Mouse (Mus musculus) hindbrain, embryonic 11.5 days (tissue): ENCODE data around the gene Hecw2. TPM values are rescaled to one million over a fixed set of nuclear protein-coding genes. Genes with fewer than 3 reads are reported as not detected.

Source experiments
- ATAC-seq: fragments of 200-750 bp; cut with Nextera tagmentation; 2 replicates; pipeline ENCODE4 v1.8.0; 2017; ENCODE audit warnings: mild to moderate bottlenecking, moderate TSS enrichment, moderate library complexity; ENCODE audit not compliant: low FRiP score
- DNase-seq: peaks from one replicate; pipeline ENCODE4 v3.0.0-alpha.2; 2015; ENCODE audit warnings: low spot score
- H3K27ac ChIP-seq: fragments of 300-500 bp; sonication (generic); 2 replicates; pipeline ENCODE4 v1.5.1; 2014; ENCODE audit warnings: mild to moderate bottlenecking, low read depth, low read length
- H3K27me3 ChIP-seq: fragments of 300-500 bp; sonication (generic); 2 replicates; pipeline ENCODE4 v1.6.1; 2014; ENCODE audit warnings: mild to moderate bottlenecking, low read length, moderate library complexity, mixed read lengths; ENCODE audit not compliant: control insufficient read depth, insufficient read depth
- H3K36me3 ChIP-seq: fragments of 300-500 bp; sonication (generic); 2 replicates; pipeline ENCODE4 v1.6.1; 2014; ENCODE audit warnings: mild to moderate bottlenecking, low read length, moderate library complexity, mixed read lengths; ENCODE audit not compliant: control insufficient read depth, insufficient read depth
- H3K4me1 ChIP-seq: fragments of 300-500 bp; sonication (generic); replicated peaks from 2 replicates; pipeline ENCODE4 v1.6.1; 2014; ENCODE audit warnings: low read length, mixed read lengths; ENCODE audit not compliant: control insufficient read depth, insufficient read depth
- H3K4me2 ChIP-seq: fragments of 300-500 bp; sonication (generic); replicated peaks from 2 replicates; pipeline ENCODE4 v1.6.1; 2014; ENCODE audit warnings: mild to moderate bottlenecking, low read depth, low read length
- H3K4me3 ChIP-seq: fragments of 300-500 bp; sonication (generic); 2 replicates; pipeline ENCODE4 v1.5.1; 2014; ENCODE audit warnings: low read depth, low read length
- H3K9ac ChIP-seq: fragments of 300-500 bp; sonication (generic); 2 replicates; pipeline ENCODE4 v1.6.1; 2014; ENCODE audit warnings: low read depth, low read length
- H3K9me3 ChIP-seq: fragments of 300-500 bp; sonication (generic); 2 replicates; pipeline ENCODE4 v1.6.1; 2016; ENCODE audit warnings: low read length; ENCODE audit not compliant: control insufficient read depth
- WGBS: fragments of 180-500 bp; shearing (Covaris S2); extraction: QIAGEN DNeasy Blood & Tissue Kit; methylation state at CpG from one replicate; pipeline ENCODE4 v1.1.7; 2014; 5-methylcytosine and 5-hydroxymethylcytosine counted together
- polyA plus RNA-seq: library from polyadenylated mRNA; unstranded; fragments of >200 nt; fragmentation: Nextera tagmentation; extraction: Ambion mirVana; gene quantifications from 2 replicates; pipeline ENCODE4 v1.2.1, GENCODE M21; 2014

Hecw2 gene
- polyA plus RNA-seq, 1 experiment from 2014 or later = 6.1 TPM

DNA sequence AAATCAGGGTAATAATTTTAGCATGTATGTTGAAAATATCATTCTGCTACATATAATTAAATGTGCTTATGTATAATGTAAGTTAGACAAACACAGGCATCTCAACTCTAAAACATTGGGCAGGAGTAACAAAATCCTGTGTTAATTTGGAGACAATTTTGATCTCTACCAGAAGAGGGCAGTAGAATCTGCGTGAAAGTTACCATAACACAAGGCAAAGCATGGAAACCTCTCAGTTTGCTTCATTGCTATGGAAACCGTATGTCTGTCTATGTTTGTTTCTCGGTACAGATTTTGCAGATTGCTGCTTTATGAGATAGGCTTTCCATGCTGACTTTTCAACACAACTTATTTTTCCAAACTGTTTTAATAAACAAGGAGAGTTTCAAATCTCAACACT is 285.9 kb downstream of the Hecw2 start:
- H3K4me1 ChIP-seq = no peaks in the 10 kb centered on the region
- ATAC-seq = peak; percentile 73; the same call in 1 of the 2 replicates
- peak; percentile 65 for DNase-seq
- no peak overlapping the region for H3K27ac ChIP-seq
- no peaks in the 10 kb centered on the region for H3K36me3 ChIP-seq
- H3K4me2 ChIP-seq = no peak overlapping the region
- H3K9ac ChIP-seq = no peak overlapping the region
- no peaks in the 10 kb centered on the region for H3K9me3 ChIP-seq
- H3K27me3 ChIP-seq = no peaks in the 10 kb centered on the region
- 21% methylated on average over 3 of the region's 3 CpGs for WGBS
- H3K4me3 ChIP-seq = no peak overlapping the region

- Histone ChIP-seq H3K27me3 (no peaks in the 10 kb centered on the region), H3K9me3 (no peaks in the 10 kb centered on the region), H3K27ac (no peak overlapping the region), H3K4me1 (no peaks in the 10 kb centered on the region), H3K4me3 (no peak overlapping the region), H3K9ac (no peak overlapping the region), H3K4me2 (no peak overlapping the region), H3K36me3 (no peaks in the 10 kb centered on the region)
- no peak for ATAC-seq
- 82% methylated on average over 3 of the region's 3 CpGs for WGBS
- DNase-seq = no peak
Measured at GRCm38 (mm10) chr1:53906175-53906574, 288.8 kb downstream of the Hecw2 start.

DNA sequence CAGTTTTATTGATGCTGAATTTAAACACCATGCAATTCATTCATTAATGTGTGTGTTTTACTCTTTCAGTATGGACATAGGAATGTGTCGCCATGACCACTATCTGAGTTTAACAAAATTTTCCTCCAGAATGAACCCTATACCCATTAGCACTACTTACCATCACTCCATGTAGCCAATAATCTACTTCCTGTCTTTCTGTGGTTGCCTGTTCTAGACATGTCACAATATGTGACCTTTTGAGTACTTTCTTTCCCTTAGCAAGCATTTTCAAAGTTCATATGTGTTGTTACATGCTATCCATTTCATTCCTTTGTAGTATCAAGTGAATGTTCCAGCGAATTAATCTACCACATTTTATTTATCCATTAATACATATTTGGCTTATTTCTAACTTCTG is 294.6 kb downstream of the Hecw2 start:
- Histone ChIP-seq H3K4me3 (no peak overlapping the region), H3K27ac (no peak overlapping the region), H3K4me1 (no peaks in the 10 kb centered on the region), H3K9ac (no peak overlapping the region), H3K9me3 (no peaks in the 10 kb centered on the region), H3K4me2 (no peak overlapping the region), H3K36me3 (no peaks in the 10 kb centered on the region), H3K27me3 (no peaks in the 10 kb centered on the region)
- ATAC-seq = no peak
- DNase-seq = no peak
- WGBS = 92% methylated on average over 2 of the region's 2 CpGs

GRCm38 (mm10) chr1:53894299-53894698 is 300.7 kb downstream of the Hecw2 start:
- Histone ChIP-seq H3K36me3 (no peaks in the 10 kb centered on the region), H3K9me3 (no peaks in the 10 kb centered on the region), H3K4me1 (no peaks in the 10 kb centered on the region), H3K9ac (no peak overlapping the region), H3K4me2 (no peak overlapping the region), H3K27me3 (no peaks in the 10 kb centered on the region), H3K27ac (no peak overlapping the region), H3K4me3 (no peak overlapping the region)
- ATAC-seq = no peak
- DNase-seq = no peak
- WGBS = 94% methylated on average over 5 of the region's 5 CpGs

GRCm38 (mm10) chr1:53890380-53890779 is 304.6 kb downstream of the Hecw2 start:
- H3K4me1 ChIP-seq = no peaks in the 10 kb centered on the region
- H3K4me3 ChIP-seq = no peak overlapping the region
- no peaks in the 10 kb centered on the region for H3K9me3 ChIP-seq
- 51% methylated on average over 3 of the region's 3 CpGs for WGBS
- no peaks in the 10 kb centered on the region for H3K27me3 ChIP-seq
- DNase-seq = no peak
- no peak overlapping the region for H3K9ac ChIP-seq
- ATAC-seq = no peak
- H3K36me3 ChIP-seq = no peaks in the 10 kb centered on the region
- H3K27ac ChIP-seq = no peak overlapping the region
- H3K4me2 ChIP-seq = no peak overlapping the region

- ATAC-seq = no peak
- Histone ChIP-seq H3K36me3 (no peaks in the 10 kb centered on the region), H3K9me3 (no peaks in the 10 kb centered on the region), H3K27ac (no peak overlapping the region), H3K27me3 (no peaks in the 10 kb centered on the region), H3K4me2 (no peak overlapping the region), H3K4me1 (no peaks in the 10 kb centered on the region), H3K9ac (no peak overlapping the region), H3K4me3 (no peak overlapping the region)
- 89% methylated on average over 3 of the region's 3 CpGs for WGBS
- no peak for DNase-seq
Measured at GRCm38 (mm10) chr1:53889806-53890205, 305.2 kb downstream of the Hecw2 start.

DNA sequence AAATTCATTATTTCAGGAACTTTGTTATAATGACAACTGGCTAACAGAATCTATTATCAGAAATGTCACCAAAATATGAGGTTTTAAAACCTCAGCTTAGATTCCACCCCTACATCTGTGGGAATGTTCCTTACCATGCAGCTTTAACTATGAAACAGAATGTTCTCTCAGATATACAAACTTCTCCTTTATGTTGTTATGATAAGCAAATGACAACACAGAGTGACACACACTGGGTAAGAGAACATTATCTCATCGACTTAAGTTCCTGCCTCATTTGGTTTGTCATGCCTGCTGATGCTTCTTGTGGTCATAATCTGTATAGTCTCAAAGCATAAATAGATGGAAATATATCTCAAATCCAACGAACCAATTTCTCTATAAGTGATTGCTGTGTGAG is 312.5 kb downstream of the Hecw2 start:
- no peaks in the 10 kb centered on the region for H3K36me3 ChIP-seq
- no peak for ATAC-seq
- no peaks in the 10 kb centered on the region for H3K27me3 ChIP-seq

DNA sequence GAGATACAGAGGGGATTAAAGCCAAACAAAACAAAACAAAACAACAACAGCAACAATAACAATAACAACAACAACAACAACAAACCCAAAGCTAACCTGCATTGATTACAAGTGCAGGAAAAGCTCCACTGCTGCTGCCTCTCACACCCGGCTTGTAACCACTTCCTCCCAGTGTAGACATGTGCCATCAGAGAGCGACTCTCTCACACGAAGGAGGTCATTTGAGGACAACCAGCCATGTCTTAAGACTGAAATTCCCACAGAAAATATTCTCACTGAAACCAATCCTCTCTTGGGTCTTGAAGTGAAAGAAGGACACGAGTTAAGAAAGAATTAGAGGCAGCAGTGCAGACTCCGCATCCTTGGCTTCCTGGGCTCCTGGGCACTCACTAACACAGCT is 319.0 kb downstream of the Hecw2 start:
- ATAC-seq = no peak
- 93% methylated on average over 5 of the region's 5 CpGs for WGBS
- no peak overlapping the region for H3K4me2 ChIP-seq

More for the DNA sequence above, 312.5 kb downstream of the Hecw2 start:
- Histone ChIP-seq H3K4me2 (no peak overlapping the region), H3K4me1 (no peaks in the 10 kb centered on the region), H3K4me3 (no peak overlapping the region), H3K9me3 (no peaks in the 10 kb centered on the region), H3K27ac (no peak overlapping the region), H3K9ac (no peak overlapping the region)
- WGBS = 83% methylated on average over 2 of the region's 2 CpGs
- no peak for DNase-seq

DNA sequence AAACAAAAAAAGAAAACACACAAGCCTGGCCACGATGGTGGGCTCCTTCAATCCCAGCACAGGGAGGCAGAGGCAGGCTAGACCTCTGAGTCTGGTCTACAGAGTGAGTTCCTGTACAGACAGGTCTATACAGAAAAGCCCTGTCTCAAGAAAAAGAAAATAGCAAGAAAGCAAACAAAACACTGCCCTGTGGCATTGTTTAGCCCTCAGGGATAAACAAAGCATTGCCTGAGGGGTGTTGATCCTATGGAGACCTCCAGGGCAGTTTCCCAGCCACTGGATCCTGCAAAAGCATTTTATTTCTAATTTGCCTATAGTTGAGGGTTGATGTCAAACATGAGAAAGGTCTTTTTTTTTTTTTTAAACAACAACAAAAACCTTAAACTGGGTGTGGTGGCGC is 327.7 kb downstream of the Hecw2 start:
- no peak overlapping the region for H3K4me3 ChIP-seq
- no peak overlapping the region for H3K9ac ChIP-seq
- no peaks in the 10 kb centered on the region for H3K4me1 ChIP-seq
- H3K27me3 ChIP-seq = no peaks in the 10 kb centered on the region
- H3K36me3 ChIP-seq = no peaks in the 10 kb centered on the region
- DNase-seq = no peak
- H3K27ac ChIP-seq = no peak overlapping the region
- WGBS = 76% methylated on average over 2 of the region's 2 CpGs
- no peak for ATAC-seq
- no peaks in the 10 kb centered on the region for H3K9me3 ChIP-seq
- no peak overlapping the region for H3K4me2 ChIP-seq

More for the DNA sequence above, 319.0 kb downstream of the Hecw2 start:
- Histone ChIP-seq H3K27ac (no peak overlapping the region), H3K9ac (no peak overlapping the region), H3K27me3 (no peaks in the 10 kb centered on the region), H3K36me3 (no peaks in the 10 kb centered on the region), H3K4me3 (no peak overlapping the region), H3K4me1 (no peaks in the 10 kb centered on the region), H3K9me3 (no peaks in the 10 kb centered on the region)
- DNase-seq = no peak
